7 mouse cellular contexts compared by ENCODE assay signal in the genomic region with DNA sequence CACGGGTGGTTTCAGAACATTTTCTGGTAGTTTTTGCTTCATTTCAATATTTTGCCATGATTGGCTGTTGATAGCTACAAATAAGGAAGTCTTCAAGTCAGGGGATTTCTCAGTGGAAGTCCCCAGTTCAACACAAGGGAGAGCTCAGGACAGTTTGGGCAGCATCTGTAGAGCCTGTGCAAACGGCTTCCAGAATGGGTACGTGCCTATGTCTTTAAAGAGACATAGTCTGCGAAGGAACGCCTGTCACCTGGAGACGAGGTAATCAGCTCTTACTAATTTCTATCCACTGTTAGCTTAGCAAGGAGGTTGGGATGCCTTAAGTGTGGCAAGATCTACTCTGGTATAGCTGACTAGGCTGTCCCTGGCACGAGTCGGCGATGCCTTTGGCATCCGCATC. TPM values are rescaled to one million over a fixed set of nuclear protein-coding genes. Genes with fewer than 3 reads are reported as not detected.
DNase-seq lines count a peak whose midpoint lies in the region; ATAC-seq and TF ChIP-seq lines count a peak whose summit lies in the region.

Gene Tank (plus strand): TSS at position 153 of the 400 bp plus-strand sequence.

- no peaks in the 10 kb centered on the region for H3K9me3 ChIP-seq in hindbrain, embryonic 12.5 days (replicated peaks)
- H3K9me3 ChIP-seq in liver, embryonic 14.5 days (ENCODE audit: control insufficient read depth, low read length) = no peaks in the 10 kb centered on the region

- no peaks in the 10 kb centered on the region for H3K36me3 ChIP-seq in hindbrain, embryonic 12.5 days
- no peaks in the 10 kb centered on the region for H3K36me3 ChIP-seq in liver, embryonic 14.5 days (replicated peaks; ENCODE audit: control insufficient read depth, insufficient read depth, low read depth)

- DNase-seq in CD4-positive, CD25-positive, alpha-beta regulatory T cell, adult 2 months (ENCODE audit: low read depth, low spot score) = peak; percentile 85
- DNase-seq in adrenal gland, adult 18-20 months (ENCODE audit: low spot score in 2 of 2) = no peak
- DNase-seq in gastrocnemius, adult 18-20 months (ENCODE audit: low spot score) = no peak
- no peak for DNase-seq in liver, embryonic 14.5 days (ENCODE audit: low read depth in 3 of 3, low spot score in 3 of 3)
- peak; percentile 8 to 38 for DNase-seq in spleen, postnatal 10 days (ENCODE audit: low spot score in 2 of 2)
- DNase-seq in embryo, embryonic 9.5 days (ENCODE audit: extremely low spot score) = no peak

- H3K4me3 ChIP-seq in hindbrain, embryonic 12.5 days = no peak within 1 kb of the TSS
- no peak within 1 kb of the TSS for H3K4me3 ChIP-seq in liver, embryonic 14.5 days (ENCODE audit: insufficient read depth in 1 of 2, low read depth in 2 of 2, low read length in 2 of 2)

- 84% methylated on average over 10 of the region's 10 CpGs for WGBS in hindbrain, embryonic 12.5 days
- WGBS in liver, embryonic 14.5 days (ENCODE audit: insufficient replicate concordance) = 77% methylated on average over 10 of the region's 10 CpGs

- H3K27ac ChIP-seq in hindbrain, embryonic 12.5 days = no peak within 1 kb of the TSS
- no peak within 1 kb of the TSS for H3K27ac ChIP-seq in liver, embryonic 14.5 days

- TF ChIP-seq CTCF in liver, embryonic 14.5 days (IDR thresholded peaks at IDR 0.05; ENCODE audit: low read depth) = no peak

- no peaks in the 10 kb centered on the region for H3K4me1 ChIP-seq in hindbrain, embryonic 12.5 days
- H3K4me1 ChIP-seq in liver, embryonic 14.5 days (replicated peaks; ENCODE audit: control insufficient read depth in 2 of 2, insufficient read depth in 2 of 2, low read length in 1 of 2) = no peaks in the 10 kb centered on the region

- H3K27me3 ChIP-seq in hindbrain, embryonic 12.5 days = no peaks in the 10 kb centered on the region
- no peaks in the 10 kb centered on the region for H3K27me3 ChIP-seq in liver, embryonic 14.5 days (ENCODE audit: control insufficient read depth, insufficient read depth, low read length)

- no peak for ATAC-seq in hindbrain, embryonic 12.5 days (ENCODE audit: low FRiP score)
- no peak for ATAC-seq in liver, embryonic 14.5 days (ENCODE audit: insufficient read depth)

- no peak within 1 kb of the TSS for H3K9ac ChIP-seq in hindbrain, embryonic 12.5 days
- H3K9ac ChIP-seq in liver, embryonic 14.5 days (replicated peaks) = no peak within 1 kb of the TSS

- no peak within 1 kb of the TSS for H3K4me2 ChIP-seq in hindbrain, embryonic 12.5 days (replicated peaks)
- H3K4me2 ChIP-seq in liver, embryonic 14.5 days (ENCODE audit: low read depth) = no peak within 1 kb of the TSS

- TF ChIP-seq EP300 in liver, embryonic 14.5 days (IDR thresholded peaks at IDR 0.05; ENCODE audit: low read depth) = no peak

RNA-seq across cellular contexts. Expression of gene Tank, which starts in this region (rescaled TPM):
- 10 to 100 TPM; 33.6 to 45.2 TPM for total RNA-seq in adrenal gland, adult 18-20 months (2021)
- 10 to 100 TPM; 17.5 to 17.8 TPM for total RNA-seq in gastrocnemius, adult 18-20 months (2021)
- 26.0 and 28.1 TPM in 2 replicates for polyA plus RNA-seq in hindbrain, embryonic 12.5 days (2016; fragmentation: Nextera tagmentation; extraction: Ambion mirVana)
- 9.0 and 15.9 TPM in 2 replicates for polyA plus RNA-seq in liver, embryonic 14.5 days (2012; rRNA removed)
- polyA plus RNA-seq in liver, embryonic 14.5 days (2014; fragmentation: Nextera tagmentation; extraction: Ambion mirVana) = 21.3 and 24.7 TPM in 2 replicates

Comparison
In these comparisons a context has a peak if more than half of its experiments do, and no peak if none do; other contexts are left out.
1. DNase-seq: peak in CD4-positive, CD25-positive, alpha-beta regulatory T cell, adult 2 months (single experiment) and spleen, postnatal 10 days (2 of 2); none in adrenal gland, adult 18-20 months (0 of 2), gastrocnemius, adult 18-20 months (single experiment), liver, embryonic 14.5 days (0 of 3) and embryo, embryonic 9.5 days (single experiment).